Mouse (Mus musculus): ENCODE measurements around the gene Ankrd42.
A peak's percentile ranks its signal among the peaks of the same experiment; 100 is the strongest.

The Ankrd42 gene

GRCm38 (mm10) chr7:92566775-92567174 is 70.2 kb downstream of the Ankrd42 start:
- DNase-seq (ENCODE audit: low read depth), result no peak

GRCm38 (mm10) chr7:92560986-92561876 is 75.7 kb downstream of the Ankrd42 start, which contains the start of gene Ccdc90b:
Ccdc90b (plus strand) TSS chr7:92561149.
- DNase-seq (ENCODE audit: low read depth), result peak; percentile 82

GRCm38 (mm10) chr7:92558744-92559143 is 78.2 kb downstream of the Ankrd42 start:
- no peak for DNase-seq (ENCODE audit: low read depth)

GRCm38 (mm10) chr7:92550990-92551392 is 86.0 kb downstream of the Ankrd42 start:
- DNase-seq (ENCODE audit: low read depth), result peak; percentile 33

GRCm38 (mm10) chr7:92550248-92550989 is 86.5 kb downstream of the Ankrd42 start:
- DNase-seq (ENCODE audit: low read depth), result no peak

GRCm38 (mm10) chr7:92546763-92547162 is 90.2 kb downstream of the Ankrd42 start:
- no peak for DNase-seq (ENCODE audit: low read depth)

GRCm38 (mm10) chr7:92532351-92533036 is 104.4 kb downstream of the Ankrd42 start:
- no peak for DNase-seq (ENCODE audit: low read depth)
